Mouse (Mus musculus) C3H10T1/2 (cell line): ENCODE measurements around the gene Rrh. TPM values are rescaled to one million over a fixed set of nuclear protein-coding genes. Genes with fewer than 3 reads are reported as not detected.

Experiments used
- polyA plus RNA-seq, 2 experiments: library from polyadenylated mRNA; unstranded; fragments of >200 nt; fragmentation: generic; extraction: Trizol; gene quantifications; one replicate each; pipeline ENCODE4 v1.2.1; 2012; ENCODE audit warnings: missing spikeins in 2 of 2

Rrh gene
- under 1 TPM in 1 of 2 experiments, not detected in 1; 0.01 TPM for polyA plus RNA-seq

GRCm38 (mm10) chr3:129822206-129822775 is at the start of gene Rrh:
Rrh (minus strand) TSS chr3:129822587.

DNA sequence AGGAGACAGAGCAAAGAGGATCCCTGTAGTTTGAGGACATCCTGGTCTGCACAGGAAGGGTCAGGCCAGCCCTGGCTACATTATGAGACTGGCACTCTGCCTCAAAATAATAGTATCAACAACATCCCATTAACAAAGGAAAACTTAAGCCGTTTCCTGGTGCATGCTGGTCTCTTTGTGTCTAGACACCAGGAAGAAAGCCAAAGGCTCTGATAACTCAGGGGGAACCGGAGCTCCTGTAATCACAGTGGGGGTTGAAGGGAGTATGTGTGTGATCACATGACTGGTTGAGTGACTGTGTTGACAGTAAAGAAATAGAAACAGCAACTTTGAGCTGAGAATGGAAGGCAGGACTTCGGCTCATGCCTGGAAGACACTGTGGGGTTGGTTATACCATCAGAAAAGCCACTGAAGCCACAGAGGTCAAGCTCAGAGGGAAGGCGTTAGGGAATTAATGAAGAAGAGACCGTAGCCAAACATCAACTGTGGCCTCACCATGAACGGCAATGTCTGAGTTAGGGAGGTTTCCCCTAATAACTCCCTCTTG is 13.1 kb upstream of the Rrh start, which contains the start of gene Cfi:
Gene Cfi, plus strand, starts transcription at position 497 of the 547 bp plus-strand sequence.

GRCm38 (mm10) chr3:129831035-129831568 is 8.7 kb upstream of the Rrh start, which contains the start of gene Gar1:
Gar1 (minus strand) TSS chr3:129831396.

DNA sequence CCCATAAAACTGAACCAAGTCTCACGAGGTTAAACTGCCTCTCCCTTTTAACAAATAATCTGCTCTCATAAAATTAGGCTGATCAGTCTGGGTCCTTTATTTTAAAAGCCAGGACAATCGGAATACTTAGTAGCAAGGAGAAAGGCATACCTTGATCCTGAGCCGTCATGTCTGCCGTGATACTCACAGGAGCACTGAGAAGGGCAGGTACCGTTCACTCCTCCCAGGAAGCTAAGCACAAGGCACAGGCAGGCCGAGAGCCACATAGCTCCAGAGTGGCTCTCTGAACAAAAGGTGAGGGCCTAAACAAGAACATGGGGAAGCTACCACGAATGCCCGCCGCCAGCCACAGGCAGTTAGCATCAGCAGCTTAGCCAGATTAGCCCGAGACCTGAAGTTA is 18.6 kb downstream of the Rrh start, which contains the start of gene Lrit3:
Gene Lrit3, minus strand, starts transcription at position 266 of the 400 bp plus-strand sequence.

DNA sequence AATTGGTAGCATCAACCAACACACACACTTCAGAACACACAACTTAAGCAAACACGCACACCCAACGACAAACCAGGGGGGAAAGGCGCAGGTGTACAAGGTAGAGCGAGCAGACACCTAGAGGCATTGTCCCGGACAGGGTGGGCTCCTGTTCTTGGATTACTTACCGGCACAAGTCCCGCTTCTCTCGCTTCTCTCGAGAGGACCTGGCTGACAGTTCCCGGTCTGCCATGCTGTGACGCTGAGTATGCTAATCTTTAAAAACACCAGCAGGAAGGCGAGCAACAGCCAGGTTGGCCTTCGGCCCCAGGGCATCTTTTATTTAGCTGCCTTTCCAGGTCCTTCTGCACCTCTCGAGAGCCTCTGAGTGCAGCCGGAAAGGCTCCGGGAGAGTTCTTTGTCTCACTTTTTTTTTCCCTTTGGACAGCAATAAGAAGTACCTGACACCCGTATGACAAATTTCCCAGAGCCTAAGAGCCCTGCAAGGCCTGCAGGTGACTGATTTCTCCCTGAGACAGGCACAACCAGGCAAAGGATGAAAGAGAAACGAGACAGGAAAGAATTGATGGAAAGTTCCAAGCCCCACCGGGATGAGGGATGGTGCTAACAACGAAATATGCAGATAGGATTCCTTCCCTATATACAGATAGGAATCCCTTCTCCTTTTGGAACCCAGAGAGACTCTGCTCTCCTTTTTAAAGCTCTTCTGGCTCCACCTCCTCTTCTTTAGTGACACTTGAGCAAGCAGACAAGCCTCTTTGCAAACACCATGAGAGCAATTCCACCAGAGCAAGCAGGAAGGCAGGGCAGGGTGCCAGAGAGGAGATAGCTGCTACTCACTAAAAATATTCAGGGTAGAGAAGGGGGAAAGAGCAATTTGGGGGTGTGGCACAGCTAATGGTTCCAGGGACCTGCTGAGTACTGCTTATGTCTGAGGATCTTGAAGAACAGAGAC is 67.5 kb downstream of the Rrh start, which contains the start of gene Egf:
Gene Egf, minus strand, starts transcription at position 667 of the 955 bp plus-strand sequence.

Other genes with a start within 250 kb of the Rrh start
- under 1 TPM; 0.02 to 0.72 TPM for gene Egf, start 67.3 kb downstream of the Rrh start, polyA plus RNA-seq
- gene Lrit3, start 18.6 kb downstream of the Rrh start, polyA plus RNA-seq = not detected
- 100 to 1,000 TPM in 1 of 2 experiments, 10 to 100 TPM in 1; 56.9 to 163 TPM for gene Gar1, start 8.8 kb upstream of the Rrh start, polyA plus RNA-seq
- gene Cfi, start 13.3 kb upstream of the Rrh start, polyA plus RNA-seq = not detected
- gene Pla2g12a, start 56.0 kb upstream of the Rrh start, polyA plus RNA-seq = 10 to 100 TPM; 13.5 to 19.3 TPM
- 10 to 100 TPM in 1 of 2 experiments, 1 to 10 TPM in 1; 3.5 to 33.2 TPM for gene Casp6, start 78.8 kb upstream of the Rrh start, polyA plus RNA-seq
- gene Mcub, start 147.6 kb upstream of the Rrh start, polyA plus RNA-seq = 10 to 100 TPM; 14.2 to 20.9 TPM
- 10 to 100 TPM in 1 of 2 experiments, 1 to 10 TPM in 1; 3.8 to 37.9 TPM for gene Sec24b, start 239.0 kb upstream of the Rrh start, polyA plus RNA-seq